20 mouse cellular contexts compared by ENCODE assay signal in genomic region chr11:8657493-8657892, GRCm38 (mm10). TPM values are rescaled to one million over a fixed set of nuclear protein-coding genes. Genes with fewer than 3 reads are reported as not detected.
A peak's percentile ranks its signal among the peaks of the same experiment; 100 is the strongest.
DNase-seq lines count a peak whose midpoint lies in the region; ATAC-seq lines count a peak whose summit lies in the region.
"Had no signal": no experiment of that assay in that cellular context is flagged by ENCODE, and none has a peak within 500 bp of the region (broad histone marks: within the 10 kb centered on the region; RNA-seq: fewer than 3 reads in every experiment).

No protein-coding gene starts in this region.

- H3K36me3 ChIP-seq in embryonic facial prominence, embryonic 10.5 days (replicated peaks) = peaks cover 3% of the 10 kb centered on the region; the same call in 1 of the 2 replicates
- H3K36me3 ChIP-seq in embryonic facial prominence, embryonic 15.5 days = no peaks in the 10 kb centered on the region
- no peaks in the 10 kb centered on the region for H3K36me3 ChIP-seq in limb, embryonic 15.5 days
- no peaks in the 10 kb centered on the region for H3K36me3 ChIP-seq in hindbrain, embryonic 13.5 days
- H3K36me3 ChIP-seq: forebrain, embryonic 12.5 days; neural tube, embryonic 15.5 days had no signal

- peaks cover 84% of the 10 kb centered on the region for H3K4me1 ChIP-seq in embryonic facial prominence, embryonic 10.5 days
- H3K4me1 ChIP-seq in embryonic facial prominence, embryonic 15.5 days = peaks cover 77% of the 10 kb centered on the region
- H3K4me1 ChIP-seq in limb, embryonic 15.5 days = peaks cover 92% of the 10 kb centered on the region
- peaks cover 16% of the 10 kb centered on the region for H3K4me1 ChIP-seq in hindbrain, embryonic 13.5 days (replicated peaks)

- no peak for ATAC-seq in embryonic facial prominence, embryonic 15.5 days (ENCODE audit: insufficient number of reproducible peaks, low FRiP score, low TSS enrichment, low read depth)
- no peak for ATAC-seq in limb, embryonic 15.5 days (ENCODE audit: insufficient number of reproducible peaks, low FRiP score, low TSS enrichment, low read depth)
- ATAC-seq in CD4-positive, CD25-positive, alpha-beta regulatory T cell, adult 4 months = no peak
- ATAC-seq in hindbrain, embryonic 13.5 days (ENCODE audit: low FRiP score) = no peak

- H3K4me2 ChIP-seq in embryonic facial prominence, embryonic 15.5 days (replicated peaks) = no peak overlapping the region
- no peak overlapping the region for H3K4me2 ChIP-seq in limb, embryonic 15.5 days
- H3K4me2 ChIP-seq in hindbrain, embryonic 13.5 days = no peak overlapping the region
- H3K4me2 ChIP-seq: forebrain, embryonic 12.5 days; hindbrain, embryonic 14.5 days; liver, embryonic 11.5 days; lung, embryonic 15.5 days; neural tube, embryonic 15.5 days had no signal

- H3K9ac ChIP-seq in embryonic facial prominence, embryonic 15.5 days = no peak overlapping the region
- H3K9ac ChIP-seq in limb, embryonic 15.5 days = no peak overlapping the region
- H3K9ac ChIP-seq in hindbrain, embryonic 13.5 days = no peak overlapping the region
- H3K9ac ChIP-seq: forebrain, embryonic 12.5 days; hindbrain, embryonic 14.5 days; lung, embryonic 15.5 days; neural tube, embryonic 15.5 days had no signal

- H3K27me3 ChIP-seq in embryonic facial prominence, embryonic 10.5 days (replicated peaks; ENCODE audit: low read depth, poor library complexity, severe bottlenecking) = no peaks in the 10 kb centered on the region
- no peaks in the 10 kb centered on the region for H3K27me3 ChIP-seq in embryonic facial prominence, embryonic 15.5 days
- no peaks in the 10 kb centered on the region for H3K27me3 ChIP-seq in limb, embryonic 15.5 days
- peaks cover 10% of the 10 kb centered on the region; the same call in 1 of the 2 replicates for H3K27me3 ChIP-seq in hindbrain, embryonic 13.5 days
- H3K27me3 ChIP-seq: forebrain, embryonic 12.5 days; lung, embryonic 15.5 days; neural tube, embryonic 15.5 days had no signal

- peak; percentile 54 to 67 for DNase-seq in layer of hippocampus, adult 18-20 months (ENCODE audit: low spot score in 2 of 2)
- no peak for DNase-seq in layer of hippocampus, adult 9-10 months (ENCODE audit: low spot score)
- DNase-seq in embryonic facial prominence, embryonic 10.5 days (ENCODE audit: low spot score) = no peak
- DNase-seq in heart, adult 11 months = no peak
- DNase-seq: adrenal gland, adult 8-10 months; cerebellum, adult 9-11 months; heart, adult 2 months; kidney, adult 11 months; right cerebral cortex, postnatal 4 days; thymus, postnatal 25 days had no signal

- no peak overlapping the region for H3K4me3 ChIP-seq in embryonic facial prominence, embryonic 10.5 days
- no peak overlapping the region for H3K4me3 ChIP-seq in embryonic facial prominence, embryonic 15.5 days (replicated peaks)
- no peak overlapping the region for H3K4me3 ChIP-seq in limb, embryonic 15.5 days
- H3K4me3 ChIP-seq in hindbrain, embryonic 13.5 days = no peak overlapping the region
- H3K4me3 ChIP-seq: forebrain, embryonic 12.5 days; heart, adult 2 months; lung, embryonic 15.5 days; neural tube, embryonic 15.5 days had no signal

- 82% methylated on average over 8 of the region's 8 CpGs for WGBS in embryonic facial prominence, embryonic 10.5 days
- 53% methylated on average over 8 of the region's 8 CpGs for WGBS in embryonic facial prominence, embryonic 15.5 days
- 66% methylated on average over 8 of the region's 8 CpGs for WGBS in limb, embryonic 15.5 days
- WGBS in hindbrain, embryonic 13.5 days = 88% methylated on average over 8 of the region's 8 CpGs

- H3K27ac ChIP-seq in embryonic facial prominence, embryonic 10.5 days (replicated peaks) = 0 out of 2 replicates have a peak overlapping the region, but pooled peaks have one; percentile 80
- peak overlapping the region; percentile 77 for H3K27ac ChIP-seq in embryonic facial prominence, embryonic 15.5 days (replicated peaks)
- peak overlapping the region; percentile 80 for H3K27ac ChIP-seq in limb, embryonic 15.5 days
- no peak overlapping the region for H3K27ac ChIP-seq in hindbrain, embryonic 13.5 days
- H3K27ac ChIP-seq: forebrain, embryonic 12.5 days; heart, adult 2 months; hindbrain, embryonic 14.5 days had no signal

- peaks cover 6% of the 10 kb centered on the region; the same call in 1 of the 2 replicates for H3K9me3 ChIP-seq in embryonic facial prominence, embryonic 10.5 days
- no peaks in the 10 kb centered on the region for H3K9me3 ChIP-seq in embryonic facial prominence, embryonic 15.5 days (replicated peaks)
- H3K9me3 ChIP-seq in limb, embryonic 15.5 days = no peaks in the 10 kb centered on the region
- no peaks in the 10 kb centered on the region for H3K9me3 ChIP-seq in hindbrain, embryonic 13.5 days
- H3K9me3 ChIP-seq: forebrain, embryonic 12.5 days; lung, embryonic 15.5 days; neural tube, embryonic 15.5 days had no signal

RNA-seq across cellular contexts. Expression of gene Tns3, which starts 6.8 kb away (rescaled TPM):
- 10 to 100 TPM; 53.9 to 56.4 TPM for total RNA-seq in layer of hippocampus, adult 18-20 months (2021)
- 20.2 and 23.4 TPM in 2 replicates for polyA plus RNA-seq in embryonic facial prominence, embryonic 10.5 days (2016; fragmentation: Nextera tagmentation; extraction: Ambion mirVana)
- polyA plus RNA-seq in embryonic facial prominence, embryonic 15.5 days (2015; fragmentation: Nextera tagmentation; extraction: Ambion mirVana) = 23.4 and 25.9 TPM in 2 replicates
- polyA plus RNA-seq in limb, embryonic 15.5 days (2015; fragmentation: Nextera tagmentation; extraction: Ambion mirVana) = 26.8 and 31.6 TPM in 2 replicates
- under 1 TPM; 0.10 to 0.27 TPM for polyA plus RNA-seq in CD4-positive, CD25-positive, alpha-beta regulatory T cell, adult 4 months (2017; shearing (Covaris generic))
- 4.9 and 5.3 TPM in 2 replicates for polyA plus RNA-seq in hindbrain, embryonic 13.5 days (2015; fragmentation: Nextera tagmentation; extraction: Ambion mirVana)
- total RNA-seq: MEL had no signal

Comparison
In these comparisons a context has a peak if more than half of its experiments do, and no peak if none do; other contexts are left out.
1. DNase-seq: peak in layer of hippocampus, adult 18-20 months (2 of 2); none in layer of hippocampus, adult 9-10 months (single experiment), embryonic facial prominence, embryonic 10.5 days (single experiment) and heart, adult 11 months (single experiment).